Mouse (Mus musculus) naive thymus-derived CD4-positive, alpha-beta T cell, adult 5 months (primary cell): Measurements from ENCODE around the gene Adra1b. TPM values are rescaled to one million over a fixed set of nuclear protein-coding genes. Genes with fewer than 3 reads are reported as not detected.

Experiments used
- polyA plus RNA-seq: library from polyadenylated mRNA; unstranded; fragments of 100-300 nt; shearing (Covaris generic); gene quantifications from one replicate; pipeline ENCODE4 v1.2.1, GENCODE M21; 2017

Gene Adra1b
- not detected for polyA plus RNA-seq

DNA sequence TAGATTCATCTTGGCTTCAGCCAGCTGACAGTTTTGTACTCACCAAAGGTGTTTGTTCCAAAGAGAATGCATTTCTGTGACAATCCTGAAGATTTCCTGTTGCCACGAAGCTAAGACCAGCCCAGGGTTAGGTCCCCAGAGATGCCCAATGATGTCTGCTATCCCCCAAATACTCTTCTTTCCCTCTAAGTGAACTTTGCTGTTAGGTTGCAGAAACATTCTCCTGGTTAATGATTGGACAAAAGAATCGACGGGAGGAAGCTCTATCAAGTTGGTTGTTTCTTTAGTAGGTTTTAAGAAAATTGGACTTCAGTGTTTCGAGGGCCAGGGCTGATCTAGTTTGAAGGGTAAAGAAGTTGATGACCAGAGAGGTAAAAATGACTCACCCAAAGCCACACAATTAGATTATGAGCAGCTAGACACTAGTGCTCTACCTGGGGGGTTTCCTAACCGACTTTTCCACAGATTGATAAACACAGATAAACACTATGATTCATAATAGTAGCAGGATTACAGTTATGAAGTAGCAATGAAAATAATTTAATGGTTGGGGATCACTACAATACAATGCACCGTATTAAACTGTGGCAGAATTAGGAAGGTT, at the start of gene Adra1b:
Gene Adra1b, minus strand, starts transcription at position 160 of the 604 bp plus-strand sequence.

DNA sequence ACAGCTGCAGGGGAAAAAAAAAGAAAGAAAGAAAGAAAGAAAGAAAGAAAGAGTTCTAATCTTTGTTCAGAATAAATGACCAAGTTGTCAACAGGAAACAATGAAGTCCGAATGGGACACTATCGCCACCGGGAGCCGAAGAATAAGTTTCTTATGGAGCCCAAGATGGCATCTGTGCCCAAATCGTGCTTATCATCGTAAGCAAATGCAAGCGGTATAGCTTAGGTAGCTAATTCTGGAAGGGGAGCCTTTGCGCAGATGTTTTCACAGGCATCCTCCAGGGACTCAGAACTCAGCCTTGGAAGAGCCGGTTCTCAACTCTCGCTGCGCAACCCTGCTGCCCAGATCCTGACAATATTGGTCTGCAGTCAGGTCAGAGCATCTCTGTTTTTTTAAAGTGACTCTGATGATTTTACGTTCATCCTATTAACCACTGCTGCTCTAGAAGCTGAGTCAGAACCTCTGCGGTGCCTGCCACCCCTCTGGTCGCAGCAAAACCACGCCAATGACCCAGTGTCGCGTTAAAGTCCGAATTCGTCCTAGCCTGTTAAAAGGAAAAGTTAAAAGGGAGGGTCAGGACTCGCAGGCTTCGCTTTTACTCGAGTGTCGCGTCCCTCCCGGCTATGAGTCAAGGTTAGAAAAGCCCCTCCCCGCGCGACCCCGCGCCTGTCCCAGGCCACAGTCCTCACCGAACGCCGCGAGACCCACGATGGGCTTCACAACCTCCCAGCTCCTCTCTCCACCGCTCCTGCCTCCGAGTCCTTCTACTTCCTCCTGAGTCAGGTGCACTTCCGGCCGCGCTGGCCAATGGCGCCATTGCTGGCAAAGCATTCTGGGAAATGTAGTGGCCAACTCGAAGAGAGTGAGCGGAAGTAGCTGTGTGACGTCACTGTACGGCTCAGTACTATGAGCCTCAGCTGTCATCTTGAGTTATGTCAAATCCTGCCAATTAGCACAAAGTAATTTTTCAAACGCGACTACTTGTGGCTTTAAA, 153.5 kb downstream of the Adra1b start, which contains the start of gene Ttc1:
Gene Ttc1, minus strand, starts transcription at position 776 of the 994 bp plus-strand sequence.

Other genes with a start within 250 kb of the Adra1b start
- 81.1 TPM for gene Pwwp2a, start 219.2 kb downstream of the Adra1b start, polyA plus RNA-seq
- gene Ttc1, start 153.2 kb downstream of the Adra1b start, polyA plus RNA-seq, result 74.5 TPM